Mouse (Mus musculus) cerebellum, postnatal 36 days (tissue): Measurements from ENCODE around the gene Olfr1418.
A peak's percentile ranks its signal among the peaks of the same experiment; 100 is the strongest.
"Not testable (repeated sequence)": the region's sequence is repeated elsewhere in the genome, so short reads cannot be mapped to it uniquely, and the experiment has no call there.

Experiments used
- DNase-seq, 2 experiments: peaks; one replicate each; pipeline ENCODE4 v3.0.0; 2021 to 2022; ENCODE audit warnings: mixed read lengths in 2 of 2

The Olfr1418 gene

GRCm38 (mm10) chr19:11860966-11861365 is at the start of gene Olfr1418:
TSS of gene Olfr1418 (minus strand) at chr19:11861066.
- DNase-seq = no peak

DNA sequence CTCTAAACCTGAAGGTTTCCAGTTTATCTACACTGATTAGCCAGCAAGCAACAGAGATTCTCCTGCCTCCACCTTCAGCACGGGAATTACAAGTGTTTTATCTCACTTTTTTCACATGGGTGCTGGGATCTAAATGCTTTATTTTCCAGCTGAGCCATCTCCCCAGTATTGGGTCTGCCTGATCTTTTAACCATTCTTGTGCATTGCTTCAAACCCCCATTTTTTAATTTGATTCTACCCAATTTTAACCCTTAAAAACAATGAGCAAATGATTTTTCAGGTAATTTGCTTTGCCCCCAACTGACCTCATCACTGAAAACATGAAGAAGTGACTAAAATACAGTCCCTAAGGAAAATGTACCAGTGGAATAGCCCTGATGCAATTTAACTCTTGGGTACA is 25.4 kb upstream of the Olfr1418 start, which contains the start of gene Olfr1420:
TSS of gene Olfr1420 (plus strand) at position 301 of the 400 bp plus-strand sequence.
- no peak for DNase-seq

DNA sequence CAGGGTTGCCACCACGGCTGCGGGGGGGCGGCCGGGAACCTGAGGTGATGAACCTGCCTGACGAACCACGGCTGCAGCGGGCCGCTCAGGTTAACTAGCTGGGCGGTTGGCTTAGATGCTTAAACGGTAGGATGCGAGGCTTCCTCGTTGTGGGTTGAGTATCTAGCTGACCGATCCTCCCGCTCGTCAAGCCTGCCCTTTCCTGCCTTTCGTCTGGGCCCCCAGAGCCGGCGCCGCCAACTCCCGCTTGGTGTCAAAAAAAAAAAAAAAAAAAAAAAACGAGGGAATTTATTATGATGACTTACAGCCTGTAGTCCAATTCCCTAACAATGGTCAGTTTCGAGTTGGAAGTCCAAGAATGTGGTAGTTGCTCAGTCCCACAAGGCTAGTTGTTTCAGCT is 17.5 kb upstream of the Olfr1418 start:
- not testable (repeated sequence) for DNase-seq

DNA sequence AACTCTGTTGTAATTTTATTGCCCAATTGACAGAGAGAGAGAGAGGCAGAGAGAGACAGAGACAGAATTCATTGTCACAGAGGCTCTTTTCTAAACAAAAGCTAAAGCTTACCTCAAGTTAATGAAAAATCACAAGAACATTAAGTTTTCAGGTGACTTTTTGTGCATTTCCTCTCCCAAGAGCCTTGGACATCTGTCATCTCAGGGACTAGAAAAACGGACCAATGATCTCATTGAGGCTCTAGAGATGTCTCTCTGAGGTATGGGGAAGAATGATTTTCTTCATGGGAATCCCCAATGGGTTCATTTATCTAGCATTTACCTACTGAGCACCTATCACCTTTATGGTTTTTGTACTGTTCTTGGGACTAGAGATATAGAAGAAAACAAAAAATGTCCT is 14.1 kb upstream of the Olfr1418 start, which contains the start of gene Olfr1419:
TSS of gene Olfr1419 (minus strand) at position 101 of the 400 bp plus-strand sequence.
- no peak for DNase-seq

GRCm38 (mm10) chr19:11867837-11868236 is 7.0 kb upstream of the Olfr1418 start:
- no peak for DNase-seq

DNA sequence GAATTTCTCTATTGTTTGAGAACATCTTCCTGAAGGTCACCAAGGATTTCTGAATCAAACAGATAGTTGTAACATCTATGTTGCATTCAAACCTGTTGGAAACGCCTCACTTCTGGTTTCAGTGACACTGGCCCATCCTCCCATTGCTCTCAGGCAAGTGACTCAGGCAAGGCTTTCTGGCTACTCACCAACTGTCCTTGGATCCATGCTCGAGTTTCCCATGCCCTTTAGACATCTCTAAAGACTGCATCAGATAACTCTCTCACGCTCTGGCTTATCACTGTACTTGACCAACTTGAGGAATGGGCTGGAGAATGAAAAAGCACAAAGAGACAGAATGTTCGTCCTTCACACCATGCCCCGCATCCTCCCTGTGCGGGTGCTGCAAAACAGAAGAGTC is 4.4 kb downstream of the Olfr1418 start:
- DNase-seq = no peak

DNA sequence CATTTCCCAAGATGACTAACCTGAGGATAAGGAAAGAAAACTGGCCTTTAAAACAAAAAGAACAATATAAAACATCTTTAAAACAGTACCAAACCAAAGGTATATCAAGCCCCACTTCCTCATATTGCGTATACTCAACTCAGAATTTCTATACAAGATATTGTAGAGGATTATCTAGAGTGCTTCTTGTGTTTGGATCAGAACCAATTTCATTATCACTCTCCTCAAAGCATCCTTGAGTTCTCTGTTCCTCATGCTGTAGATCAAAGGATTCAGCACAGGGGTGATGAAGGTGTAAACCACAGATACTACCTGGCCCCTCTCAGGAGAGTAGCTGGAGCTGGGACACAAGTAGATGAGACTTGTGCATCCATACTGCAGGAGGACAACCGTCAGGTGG is 6.0 kb downstream of the Olfr1418 start:
- no peak for DNase-seq

DNA sequence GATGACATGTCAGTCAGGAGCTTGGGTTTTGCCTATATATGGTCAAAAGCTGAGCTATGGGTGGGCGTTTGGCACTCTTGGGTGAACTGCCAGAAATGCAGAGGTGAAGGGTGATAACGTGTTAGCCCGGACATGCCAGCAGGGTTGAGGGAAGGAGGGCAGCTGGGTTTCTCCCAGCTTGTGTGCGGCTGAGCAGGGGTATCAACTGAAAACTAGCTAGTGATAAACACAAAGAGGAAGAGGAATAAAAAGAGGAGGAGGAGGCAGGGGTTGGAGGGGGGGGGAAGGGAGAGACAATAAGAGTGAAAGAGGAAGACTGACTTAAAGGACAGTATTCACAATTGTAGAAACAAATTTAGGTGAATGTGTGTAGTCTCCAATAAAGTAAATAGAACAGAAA is 8.2 kb downstream of the Olfr1418 start:
- no peak for DNase-seq

- DNase-seq = no peak
Measured at GRCm38 (mm10) chr19:11846333-11846732, 14.5 kb downstream of the Olfr1418 start.

- DNase-seq = no peak
Measured at GRCm38 (mm10) chr19:11839119-11839518, 21.7 kb downstream of the Olfr1418 start, which contains the start of gene Olfr1417. TSS of gene Olfr1417 (minus strand) at chr19:11839219.

DNA sequence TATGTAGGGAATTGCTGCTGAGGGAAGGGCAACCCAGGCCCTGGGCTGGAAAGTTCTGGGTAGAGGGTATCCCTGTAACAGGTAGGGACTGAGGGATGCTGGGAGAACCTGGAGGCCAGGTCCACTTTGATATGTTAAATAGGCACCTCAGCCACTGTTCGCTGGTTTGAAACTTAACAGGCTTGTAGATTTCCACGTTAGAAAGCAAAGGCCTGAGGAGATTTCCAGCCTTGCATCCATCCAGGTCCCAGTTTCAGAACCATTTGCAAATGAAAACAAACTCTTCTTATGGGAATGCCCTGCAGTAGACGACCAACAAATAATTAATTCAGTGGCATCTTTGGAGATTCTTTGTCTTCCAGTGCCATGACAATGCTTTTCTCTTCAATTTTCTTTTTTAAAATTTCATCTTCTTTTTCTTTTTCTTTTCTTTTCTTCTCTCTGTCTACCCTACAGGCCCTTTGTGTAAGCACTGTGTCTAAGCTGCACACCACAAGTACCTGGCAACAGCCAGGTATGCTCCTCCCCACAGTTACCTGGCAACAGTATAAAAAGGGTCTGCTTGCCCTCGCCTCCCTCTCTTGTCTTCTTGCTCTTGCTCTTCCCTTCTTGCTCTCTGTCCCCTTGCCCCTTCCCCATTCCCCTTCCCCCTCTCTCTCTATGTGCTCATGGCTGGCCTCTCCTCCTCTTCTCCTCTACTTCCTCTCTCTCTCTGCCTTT is 37.4 kb downstream of the Olfr1418 start:
- DNase-seq = no peak

DNA sequence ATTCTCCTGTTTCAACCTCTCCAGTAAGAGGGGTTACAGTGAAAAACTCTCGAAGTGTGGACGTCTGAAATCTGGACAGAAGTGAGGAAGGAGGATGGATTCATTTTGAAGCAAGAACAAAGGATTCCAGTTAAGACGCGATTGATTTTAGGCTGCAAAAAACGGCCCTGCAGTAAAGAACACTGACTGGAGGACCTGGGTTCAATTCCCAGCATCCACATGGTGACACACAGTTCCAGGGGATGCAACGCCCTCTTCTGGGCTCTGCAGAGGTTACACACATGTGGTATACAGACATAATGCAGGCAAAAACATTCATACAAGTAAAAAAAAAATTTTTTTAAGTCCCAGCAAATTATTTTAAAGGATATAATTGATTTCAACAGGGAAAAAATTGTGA is 40.7 kb downstream of the Olfr1418 start:
- peak in 1 of 2 experiments; percentile 18 for DNase-seq

- DNase-seq = peak; percentile 68 to 74
Measured at GRCm38 (mm10) chr19:11819800-11820199, 41.1 kb downstream of the Olfr1418 start.

- DNase-seq = peak in 1 of 2 experiments; percentile 27
Measured at GRCm38 (mm10) chr19:11819143-11819700, 41.6 kb downstream of the Olfr1418 start, which contains the start of gene Stx3. TSS of gene Stx3 (minus strand) at chr19:11819403.

- peak; percentile 70 to 81 for DNase-seq
Measured at GRCm38 (mm10) chr19:11818199-11819142, 42.4 kb downstream of the Olfr1418 start.

GRCm38 (mm10) chr19:11817586-11817985 is 43.3 kb downstream of the Olfr1418 start:
- DNase-seq = no peak

DNA sequence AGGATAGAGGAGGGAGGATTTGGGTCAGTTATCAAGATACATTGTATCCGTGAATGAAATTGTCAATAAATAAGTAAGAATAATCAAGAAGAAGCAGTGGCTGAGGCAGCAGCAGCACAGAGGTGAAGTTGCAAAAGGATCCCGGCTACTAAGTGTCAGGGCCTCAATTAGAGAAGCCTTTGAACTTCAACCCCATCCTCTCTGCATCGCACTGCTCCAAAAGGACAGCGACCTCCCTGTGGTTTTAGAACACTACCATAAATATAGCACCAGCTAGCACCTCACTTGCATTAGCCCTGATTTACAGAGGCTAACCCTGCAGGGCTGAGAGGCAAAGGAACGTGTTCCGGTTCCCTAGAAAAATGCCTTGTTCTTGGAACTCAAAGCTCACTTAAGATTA is 44.2 kb downstream of the Olfr1418 start:
- no peak for DNase-seq

DNA sequence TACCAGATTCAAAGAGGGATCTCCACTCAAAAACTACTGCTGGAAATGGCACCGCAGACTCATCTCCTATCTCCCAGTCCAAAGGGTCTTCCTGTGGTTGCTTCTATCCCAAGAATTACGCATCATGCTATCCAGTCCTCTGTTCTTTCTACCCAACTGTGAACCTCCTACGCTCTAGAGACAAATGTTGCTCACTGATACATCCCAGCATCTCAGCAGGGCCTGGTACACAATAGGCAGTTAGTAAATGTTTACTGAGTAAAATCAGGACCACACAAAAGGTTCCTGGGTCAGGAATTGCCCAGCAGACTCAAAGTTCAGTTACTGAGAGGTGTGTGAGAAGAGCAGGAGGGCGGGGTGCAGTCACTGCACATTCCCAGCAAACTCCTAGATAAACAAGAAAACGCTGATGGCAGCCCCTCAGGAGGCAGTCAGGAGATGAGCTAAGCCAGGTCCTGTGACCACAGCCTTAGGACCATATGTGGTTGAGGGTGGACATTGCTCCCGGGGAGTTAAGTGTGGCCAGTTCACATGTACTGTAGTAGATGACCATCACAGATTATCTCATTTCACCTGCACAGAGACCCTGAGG is 46.0 kb downstream of the Olfr1418 start:
- DNase-seq = no peak

- DNase-seq = no peak
Measured at GRCm38 (mm10) chr19:11813649-11814048, 47.2 kb downstream of the Olfr1418 start.

- DNase-seq = no peak
Measured at GRCm38 (mm10) chr19:11813136-11813535, 47.7 kb downstream of the Olfr1418 start.

DNA sequence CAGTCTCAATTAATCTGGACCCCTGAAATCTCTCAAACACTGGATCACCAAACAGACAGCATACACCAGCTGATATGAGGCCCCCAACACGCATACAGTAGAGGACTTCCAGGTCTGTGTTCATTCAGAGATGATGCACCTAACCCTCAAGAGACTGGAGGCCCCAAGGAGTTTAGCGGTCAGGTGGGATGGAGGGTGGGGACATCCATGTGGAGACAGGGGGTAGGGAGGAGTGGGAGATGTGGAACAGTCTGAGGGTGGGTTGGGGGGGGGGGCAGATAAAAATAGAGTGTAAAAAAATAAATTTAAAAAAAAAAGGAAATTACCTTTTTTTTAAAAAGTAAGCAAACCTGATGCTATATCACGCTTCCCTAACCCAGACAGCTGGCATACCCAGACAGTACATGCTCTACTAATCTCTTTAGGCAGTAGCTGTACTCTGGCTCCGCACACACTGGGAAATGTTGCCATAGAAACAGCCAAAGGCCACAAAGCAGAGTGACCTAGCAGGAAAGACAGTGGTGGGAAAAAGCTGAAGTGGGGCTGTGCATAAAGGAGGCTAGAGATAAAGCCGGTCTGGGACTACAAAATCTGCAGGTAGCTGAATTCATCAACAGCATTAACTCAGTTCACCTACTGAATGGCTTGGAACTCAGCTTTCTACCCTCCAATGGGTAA is 49.0 kb downstream of the Olfr1418 start:
- no peak for DNase-seq

DNA sequence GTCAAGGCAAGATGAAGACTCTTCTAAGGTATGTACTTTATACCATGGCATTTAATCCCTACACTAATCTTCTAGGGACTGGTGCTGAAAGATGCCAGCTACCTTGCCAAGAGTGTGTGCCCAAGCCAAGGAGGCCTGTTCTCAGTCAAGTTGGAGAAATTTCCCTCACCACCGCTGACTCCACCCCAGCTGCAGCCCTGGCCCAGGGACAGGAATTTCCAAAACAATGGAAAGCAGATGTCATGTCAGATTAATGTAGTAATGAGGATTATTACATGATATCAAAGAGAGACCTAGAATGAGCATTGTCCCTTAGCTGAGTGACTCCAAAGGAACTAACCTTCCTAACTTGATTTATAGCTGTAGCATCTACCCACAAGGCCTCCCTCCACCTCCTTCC is 50.0 kb downstream of the Olfr1418 start:
- no peak for DNase-seq
